Mouse (Mus musculus) small intestine, adult 2 months (tissue): Measurements from ENCODE around the gene Bcl11a. TPM values are rescaled to one million over a fixed set of nuclear protein-coding genes. Genes with fewer than 3 reads are reported as not detected.

Experiments
- H3K27ac ChIP-seq: fragments of 200-500 bp; 2 replicates; pipeline ENCODE4 v1.5.1; 2012; ENCODE audit warnings: low read depth, low read length, control low read depth, inconsistent platforms; ENCODE audit not compliant: insufficient read depth
- H3K27me3 ChIP-seq: fragments of 200-500 bp; 2 replicates; pipeline ENCODE4 v1.6.1; 2012; ENCODE audit warnings: mild to moderate bottlenecking, moderate library complexity, low read length, inconsistent platforms; ENCODE audit not compliant: control insufficient read depth, insufficient read depth
- H3K36me3 ChIP-seq: fragments of 200-500 bp; 2 replicates; pipeline ENCODE4 v1.6.1; 2012; ENCODE audit warnings: mild to moderate bottlenecking, low read length, control low read depth, inconsistent platforms; ENCODE audit not compliant: control insufficient read depth, insufficient read depth
- H3K4me1 ChIP-seq: fragments of 200-500 bp; 2 replicates; pipeline ENCODE4 v1.6.1; 2012; ENCODE audit warnings: low read length, inconsistent platforms, mixed read lengths; ENCODE audit not compliant: control insufficient read depth, insufficient read depth, insufficient read length
- H3K4me3 ChIP-seq: fragments of 200-500 bp; 2 replicates; pipeline ENCODE4 v1.5.1; 2012; ENCODE audit warnings: low read depth, mild to moderate bottlenecking, control low read depth, inconsistent platforms, low read length, moderate library complexity
- CTCF ChIP-seq: fragments of 200-500 bp; IDR thresholded peaks from 2 replicates; pipeline ENCODE4 v1.5.1; 2012; ENCODE audit warnings: low read depth, mild to moderate bottlenecking, control low read depth, inconsistent platforms, low read length, moderate library complexity, mixed read lengths; ENCODE audit not compliant: insufficient replicate concordance, insufficient read length; ENCODE audit errors: extremely low read depth
- POLR2A ChIP-seq: fragments of 200-500 bp; IDR thresholded peaks from 2 replicates; pipeline ENCODE4 v1.6.1; 2012; ENCODE audit warnings: low read depth, mild to moderate bottlenecking, control low read depth, inconsistent platforms, low read length, moderate library complexity
- WGBS: fragments of 180-500 bp; shearing (Covaris S2); methylation state at CpG from one replicate; pipeline ENCODE4 v1.1.7; 2018; 5-methylcytosine and 5-hydroxymethylcytosine counted together
- polyA plus RNA-seq: library from polyadenylated mRNA; depleted of rRNA; stranded (reverse); fragments of >200 nt; gene quantifications from 2 replicates; pipeline ENCODE4 v1.2.3, GENCODE M21; 2012

Bcl11a gene
- polyA plus RNA-seq, 1 experiment, result 3.7 TPM

GRCm38 (mm10) chr11:24095236-24095635 is 17.4 kb downstream of the Bcl11a start:
- no peaks in the 10 kb centered on the region for H3K36me3 ChIP-seq
- peaks cover 6% of the 10 kb centered on the region; the same call in 1 of the 2 replicates for H3K4me1 ChIP-seq
- no peaks in the 10 kb centered on the region for H3K27me3 ChIP-seq
- no peak overlapping the region for H3K4me3 ChIP-seq
- no peak for TF ChIP-seq POLR2A
- 79% methylated on average over 9 of the region's 9 CpGs for WGBS
- H3K27ac ChIP-seq, result no peak overlapping the region

GRCm38 (mm10) chr11:24095656-24096353 is 17.9 kb downstream of the Bcl11a start:
- Histone ChIP-seq H3K27me3 (no peaks in the 10 kb centered on the region), H3K27ac (no peak overlapping the region), H3K36me3 (no peaks in the 10 kb centered on the region), H3K4me3 (no peak overlapping the region), H3K4me1 (peaks cover 6% of the 10 kb centered on the region; the same call in 1 of the 2 replicates)
- TF ChIP-seq CTCF, result no peak
- TF ChIP-seq POLR2A, result no peak
- 89% methylated on average over 7 of the region's 7 CpGs for WGBS

- TF ChIP-seq POLR2A (no peak), CTCF (no peak)
- H3K27me3 ChIP-seq, result no peaks in the 10 kb centered on the region
- peaks cover 6% of the 10 kb centered on the region; the same call in 1 of the 2 replicates for H3K4me1 ChIP-seq
- no peak overlapping the region for H3K4me3 ChIP-seq
- WGBS, result 77% methylated on average over 6 of the region's 6 CpGs
- H3K27ac ChIP-seq, result no peak overlapping the region
- H3K36me3 ChIP-seq, result no peaks in the 10 kb centered on the region
Measured at GRCm38 (mm10) chr11:24096483-24096882, 18.6 kb downstream of the Bcl11a start.

- Histone ChIP-seq H3K36me3 (no peaks in the 10 kb centered on the region), H3K4me1 (peaks cover 6% of the 10 kb centered on the region; the same call in 1 of the 2 replicates), H3K4me3 (no peak overlapping the region), H3K27ac (no peak overlapping the region), H3K27me3 (no peaks in the 10 kb centered on the region)
- TF ChIP-seq CTCF (no peak), POLR2A (no peak)
- 43% methylated on average over 6 of the region's 6 CpGs for WGBS
Measured at GRCm38 (mm10) chr11:24097026-24097425, 19.2 kb downstream of the Bcl11a start.

- Histone ChIP-seq H3K36me3 (no peaks in the 10 kb centered on the region), H3K27me3 (no peaks in the 10 kb centered on the region), H3K27ac (no peak overlapping the region), H3K4me1 (peaks cover 2% of the 10 kb centered on the region; the same call in 1 of the 2 replicates), H3K4me3 (no peak overlapping the region)
- 73% methylated on average over 5 of the region's 5 CpGs for WGBS
- TF ChIP-seq POLR2A, result no peak
- no peak for TF ChIP-seq CTCF
Measured at GRCm38 (mm10) chr11:24098069-24098468, 20.2 kb downstream of the Bcl11a start.

- Histone ChIP-seq H3K36me3 (no peaks in the 10 kb centered on the region), H3K4me3 (no peak overlapping the region), H3K27ac (no peak overlapping the region), H3K4me1 (peaks cover 2% of the 10 kb centered on the region; the same call in 1 of the 2 replicates), H3K27me3 (no peaks in the 10 kb centered on the region)
- WGBS, result 69% methylated on average over 3 of the region's 3 CpGs
- no peak for TF ChIP-seq POLR2A
- no peak for TF ChIP-seq CTCF
Measured at GRCm38 (mm10) chr11:24098662-24099061, 20.8 kb downstream of the Bcl11a start.

- TF ChIP-seq POLR2A, result no peak
- H3K36me3 ChIP-seq, result no peaks in the 10 kb centered on the region
- H3K27ac ChIP-seq, result no peak overlapping the region
- peaks cover 2% of the 10 kb centered on the region; the same call in 1 of the 2 replicates for H3K4me1 ChIP-seq
- H3K4me3 ChIP-seq, result no peak overlapping the region
- no peaks in the 10 kb centered on the region for H3K27me3 ChIP-seq
- WGBS, result 81% methylated on average over 10 of the region's 10 CpGs
Measured at GRCm38 (mm10) chr11:24099215-24099614, 21.4 kb downstream of the Bcl11a start.

- Histone ChIP-seq H3K4me1 (peaks cover 2% of the 10 kb centered on the region; the same call in 1 of the 2 replicates), H3K27ac (no peak overlapping the region), H3K36me3 (no peaks in the 10 kb centered on the region), H3K27me3 (no peaks in the 10 kb centered on the region), H3K4me3 (no peak overlapping the region)
- TF ChIP-seq CTCF (no peak), POLR2A (no peak)
- WGBS, result 9% methylated on average over 7 of the region's 7 CpGs
Measured at GRCm38 (mm10) chr11:24099886-24100293, 22.0 kb downstream of the Bcl11a start.
